Mouse (Mus musculus): ENCODE results near the gene Nin.

- TF ChIP-seq CTCF (IDR thresholded peaks at IDR 0.05; ENCODE audit: insufficient read depth, low read length) (no peak), POLR2A (IDR thresholded peaks at IDR 0.05; ENCODE audit: borderline replicate concordance, extremely low read depth, low read depth, low read length) (no peak)
These were observed 35.0 kb downstream of the Nin start for GRCm38 (mm10) chr12:70078471-70079025.
